Mouse (Mus musculus): ENCODE results near the gene Atp8a2. TPM values are rescaled to one million over a fixed set of nuclear protein-coding genes. Genes with fewer than 3 reads are reported as not detected.
"Not testable (repeated sequence)": the region's sequence is repeated elsewhere in the genome, so short reads cannot be mapped to it uniquely, and the experiment has no call there.

Gene Atp8a2
- total RNA-seq, 1 experiment from 2014 or later: 0.57 TPM

DNA sequence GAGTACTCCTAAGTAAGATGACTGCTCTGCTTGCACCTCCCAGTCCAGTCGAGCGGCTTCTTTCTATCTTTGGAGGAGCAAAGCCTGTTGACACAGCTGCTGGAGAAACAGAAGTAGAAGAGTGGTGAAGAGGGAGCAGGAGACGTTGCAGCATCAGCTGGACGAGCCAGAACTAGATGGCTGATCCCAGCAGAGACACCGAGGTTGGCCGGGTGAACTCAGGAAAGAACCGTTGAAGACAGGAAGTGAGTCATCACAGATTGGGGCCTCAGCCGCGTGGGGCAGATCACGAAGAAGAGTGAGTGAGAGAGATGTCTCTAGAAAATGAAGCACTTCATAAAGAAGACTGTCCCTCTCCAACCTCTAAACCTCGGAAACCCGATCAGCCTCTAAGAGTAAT, 553.4 kb downstream of the Atp8a2 start:
- ATAC-seq (replicated peaks; ENCODE audit: insufficient number of reproducible peaks, low FRiP score, low TSS enrichment, poor library complexity, severe bottlenecking): no peak

GRCm38 (mm10) chr14:59641856-59642255, 555.1 kb downstream of the Atp8a2 start:
- ATAC-seq (replicated peaks; ENCODE audit: insufficient number of reproducible peaks, low FRiP score, low TSS enrichment, poor library complexity, severe bottlenecking): no peak

DNA sequence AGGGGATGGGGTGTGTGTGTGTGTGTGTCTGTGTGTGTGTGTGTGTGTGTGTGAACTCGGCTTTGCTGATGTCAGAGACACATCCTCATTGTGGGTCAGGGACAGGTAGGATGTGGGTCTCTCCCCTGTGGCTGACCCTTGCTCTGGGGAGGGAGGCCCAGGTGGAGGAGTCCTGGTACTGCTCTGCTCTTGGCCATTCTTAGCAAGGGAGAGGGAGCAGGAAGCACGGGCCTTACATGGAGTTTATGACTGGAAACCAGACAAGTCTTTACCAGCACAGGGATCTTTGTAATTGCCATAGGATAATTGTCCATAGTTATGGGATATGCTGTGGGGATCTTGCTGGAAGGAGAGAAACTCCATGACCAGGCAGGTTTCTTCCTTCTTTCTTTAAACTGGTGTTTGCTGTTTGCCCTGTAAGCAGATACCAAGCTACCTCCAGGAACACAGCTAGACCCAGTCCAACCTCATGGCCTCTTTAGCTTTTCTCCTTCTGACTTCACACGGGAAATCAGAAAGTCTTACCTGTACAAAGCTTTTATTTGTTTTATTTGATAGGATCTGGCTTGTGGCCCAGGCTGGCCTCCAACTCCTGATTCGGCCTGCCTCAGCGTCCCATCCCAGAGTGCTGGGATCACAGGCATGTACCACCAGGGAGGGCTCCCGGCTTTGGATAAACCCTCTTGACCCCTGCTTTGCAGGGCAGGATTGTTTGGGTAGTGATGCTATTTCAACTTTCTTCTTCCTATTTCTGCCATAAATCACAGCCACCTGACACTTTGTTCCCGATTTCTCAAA, 557.9 kb downstream of the Atp8a2 start:
- ATAC-seq (replicated peaks; ENCODE audit: insufficient number of reproducible peaks, low FRiP score, low TSS enrichment, poor library complexity, severe bottlenecking): no peak

DNA sequence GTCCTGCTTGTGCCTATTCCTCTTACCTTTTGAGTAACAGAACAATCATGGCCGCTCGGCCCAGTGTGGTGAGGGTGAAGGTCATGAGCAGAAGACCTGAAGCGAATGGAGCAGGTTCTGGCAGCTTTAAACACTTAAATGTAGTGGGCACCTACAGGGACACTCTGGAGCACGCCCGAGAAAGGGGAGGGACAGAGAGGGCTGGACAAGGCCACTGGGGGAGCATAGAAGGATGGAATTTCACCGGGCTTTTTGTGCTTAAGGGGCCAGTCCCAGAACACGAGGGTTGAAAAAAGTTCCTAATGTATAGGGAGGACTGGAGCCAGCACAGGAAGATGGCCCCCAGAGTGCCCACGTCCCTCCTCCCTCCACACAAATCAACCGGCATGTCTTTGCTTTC, 563.0 kb downstream of the Atp8a2 start:
- no peak for ATAC-seq (replicated peaks; ENCODE audit: insufficient number of reproducible peaks, low FRiP score, low TSS enrichment, poor library complexity, severe bottlenecking)

- no peak for ATAC-seq (replicated peaks; ENCODE audit: insufficient number of reproducible peaks, low FRiP score, low TSS enrichment, poor library complexity, severe bottlenecking)
These were observed 563.6 kb downstream of the Atp8a2 start for GRCm38 (mm10) chr14:59633295-59633898.

- ATAC-seq (replicated peaks; ENCODE audit: insufficient number of reproducible peaks, low FRiP score, low TSS enrichment, poor library complexity, severe bottlenecking): no peak
These were observed 564.9 kb downstream of the Atp8a2 start for GRCm38 (mm10) chr14:59632067-59632466.

- no peak for ATAC-seq (replicated peaks; ENCODE audit: insufficient number of reproducible peaks, low FRiP score, low TSS enrichment, poor library complexity, severe bottlenecking)
These were observed 566.9 kb downstream of the Atp8a2 start for GRCm38 (mm10) chr14:59630096-59630495.

DNA sequence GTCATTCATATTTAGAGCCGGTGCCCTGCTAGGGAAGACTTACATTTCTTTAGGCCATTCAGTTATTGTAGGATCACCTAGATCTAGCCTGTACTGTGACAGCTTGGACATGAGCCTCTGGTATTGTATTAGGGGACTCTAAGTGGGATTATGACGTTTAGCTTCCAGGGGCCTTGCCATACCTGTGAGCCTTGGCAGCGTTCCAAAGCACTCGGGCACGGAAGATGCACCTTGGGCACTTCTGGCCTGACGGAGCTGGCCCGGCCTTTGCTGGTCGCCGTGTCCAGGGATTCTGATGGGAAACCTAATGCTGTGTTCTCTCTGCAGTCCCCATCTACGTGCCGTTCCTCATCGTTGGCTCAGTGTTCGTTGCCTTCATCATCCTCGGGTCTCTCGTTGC, 567.7 kb downstream of the Atp8a2 start:
- no peak for ATAC-seq (replicated peaks; ENCODE audit: insufficient number of reproducible peaks, low FRiP score, low TSS enrichment, poor library complexity, severe bottlenecking)

DNA sequence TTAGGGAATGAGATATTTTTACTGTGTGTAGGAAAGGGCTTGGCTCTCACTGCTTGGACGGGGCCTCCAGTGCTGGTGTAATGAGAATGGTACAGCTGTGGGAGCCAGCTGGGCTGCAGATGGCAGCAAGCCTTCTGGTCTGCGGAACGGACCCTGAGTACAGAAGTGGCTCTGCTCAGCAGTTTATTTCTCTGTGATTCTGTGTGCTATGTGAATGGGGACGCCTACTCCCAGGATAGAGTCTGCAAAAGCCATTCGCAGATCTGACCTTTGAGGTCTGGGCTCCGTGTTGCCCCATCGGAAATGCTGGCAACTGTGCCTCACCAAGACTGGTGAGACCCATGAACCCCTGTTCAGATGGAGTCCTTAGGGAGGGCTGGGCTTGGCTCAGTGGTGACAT, 569.2 kb downstream of the Atp8a2 start:
- ATAC-seq (replicated peaks; ENCODE audit: insufficient number of reproducible peaks, low FRiP score, low TSS enrichment, poor library complexity, severe bottlenecking): no peak

DNA sequence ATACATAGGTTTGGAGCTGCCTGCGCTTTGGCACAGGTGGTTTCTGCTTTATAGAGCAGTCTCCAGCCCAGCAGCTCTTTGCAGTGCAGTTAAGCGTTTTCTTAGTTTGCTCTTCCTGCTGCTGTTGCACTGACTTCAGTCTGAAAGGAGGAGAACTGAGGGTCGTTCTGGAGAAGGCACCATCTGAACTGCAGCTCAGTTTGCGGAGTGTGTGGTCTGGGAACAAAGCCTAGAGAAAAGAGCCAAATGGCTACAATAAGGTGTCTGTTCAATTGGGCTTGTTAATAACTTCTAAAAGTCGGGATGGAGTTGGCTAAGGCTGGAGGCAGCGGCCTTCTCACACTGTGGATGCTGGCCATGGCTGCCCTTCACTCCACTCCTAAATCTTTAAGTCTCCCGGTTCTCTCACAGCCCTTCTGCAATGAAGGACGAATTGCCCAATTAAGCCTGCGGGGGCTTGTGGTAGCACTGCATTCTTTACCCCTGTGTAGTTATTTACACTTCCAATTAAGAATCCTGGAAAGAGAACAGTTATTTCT, 569.8 kb downstream of the Atp8a2 start:
- no peak for ATAC-seq (replicated peaks; ENCODE audit: insufficient number of reproducible peaks, low FRiP score, low TSS enrichment, poor library complexity, severe bottlenecking)

DNA sequence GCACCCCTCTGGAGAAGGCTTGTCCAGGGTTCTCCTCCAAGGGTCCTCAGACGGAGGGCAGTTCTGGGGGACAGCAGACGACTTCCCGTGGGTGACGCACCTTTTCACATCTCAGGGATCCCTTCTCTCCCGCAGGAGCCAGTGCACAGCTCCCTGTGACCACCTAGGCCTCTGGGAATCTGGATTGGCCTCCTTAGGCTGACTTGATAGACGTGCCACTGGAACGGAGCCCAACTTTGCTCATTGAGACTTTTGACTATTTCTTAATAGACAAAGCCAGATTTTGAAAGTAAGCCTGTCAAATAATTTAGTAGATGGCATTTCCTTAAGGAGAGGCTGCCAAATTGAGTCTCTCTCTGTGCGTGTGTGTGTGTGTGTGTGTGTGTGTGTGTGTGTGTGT, 570.3 kb downstream of the Atp8a2 start:
- ATAC-seq (replicated peaks; ENCODE audit: insufficient number of reproducible peaks, low FRiP score, low TSS enrichment, poor library complexity, severe bottlenecking): no peak

- no peak for ATAC-seq (replicated peaks; ENCODE audit: insufficient number of reproducible peaks, low FRiP score, low TSS enrichment, poor library complexity, severe bottlenecking)
These were observed 571.1 kb downstream of the Atp8a2 start for GRCm38 (mm10) chr14:59625806-59626364.

DNA sequence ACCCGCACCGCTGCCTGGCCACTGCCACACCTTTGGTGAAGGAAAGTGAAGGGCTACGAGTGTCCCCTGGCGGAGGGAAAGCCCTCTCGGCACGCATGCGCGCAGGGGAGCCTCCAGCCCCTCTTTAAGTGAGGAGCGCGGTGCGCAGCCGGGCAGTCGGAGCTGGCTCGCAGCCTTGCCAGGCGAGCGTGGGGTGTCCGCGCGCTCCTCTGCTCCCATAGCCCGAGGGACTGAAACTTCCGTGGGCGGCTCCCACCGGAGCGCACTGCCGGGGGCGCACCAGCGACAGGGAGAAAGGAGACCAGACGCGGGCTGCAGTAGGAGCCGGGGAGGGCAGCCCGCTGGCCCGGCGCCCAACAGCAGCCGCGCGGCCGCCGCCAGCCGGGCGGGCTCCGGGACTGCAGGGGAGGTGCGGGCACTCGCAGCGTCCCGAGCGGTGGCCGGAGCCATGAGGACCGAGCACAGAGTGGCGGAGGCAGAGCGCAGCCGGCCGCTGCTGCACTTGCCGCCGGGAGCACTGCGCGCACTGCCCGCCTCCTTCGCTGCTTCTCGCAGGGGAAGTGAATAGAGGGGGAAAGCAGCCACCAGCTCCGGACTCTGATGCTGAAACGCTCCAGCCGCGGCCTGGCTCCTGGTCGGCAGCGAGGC, 571.7 kb downstream of the Atp8a2 start, which contains the start of gene Shisa2:
Shisa2 (plus strand) TSS at position 151 of the 648 bp plus-strand sequence.
- ATAC-seq (replicated peaks; ENCODE audit: insufficient number of reproducible peaks, low FRiP score, low TSS enrichment, poor library complexity, severe bottlenecking): no peak

- ATAC-seq (replicated peaks; ENCODE audit: insufficient number of reproducible peaks, low FRiP score, low TSS enrichment, poor library complexity, severe bottlenecking): no peak
These were observed 572.6 kb downstream of the Atp8a2 start for GRCm38 (mm10) chr14:59624326-59624885.

GRCm38 (mm10) chr14:59616802-59617201, 580.2 kb downstream of the Atp8a2 start:
- ATAC-seq (replicated peaks; ENCODE audit: insufficient number of reproducible peaks, low FRiP score, low TSS enrichment, poor library complexity, severe bottlenecking): no peak

DNA sequence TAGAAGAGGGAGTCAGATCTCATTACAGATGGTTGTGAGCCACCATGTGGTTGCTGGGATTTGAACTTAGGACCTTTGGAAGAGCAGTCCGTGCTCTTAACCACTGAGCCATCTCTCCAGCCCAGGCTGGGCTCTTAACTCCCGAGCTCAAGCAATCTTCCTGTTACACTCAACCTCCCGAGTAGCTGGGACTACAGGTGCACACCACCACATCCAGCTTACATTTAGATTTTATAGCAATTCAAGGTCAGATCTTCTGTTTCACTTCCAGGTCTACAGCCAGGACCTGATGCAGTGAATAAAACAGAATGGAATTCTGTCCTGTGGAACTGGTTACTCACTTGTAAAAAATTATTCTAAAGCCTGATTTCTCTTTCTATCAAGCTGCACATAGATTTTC, 582.8 kb downstream of the Atp8a2 start:
- not testable (repeated sequence) for ATAC-seq (replicated peaks; ENCODE audit: insufficient number of reproducible peaks, low FRiP score, low TSS enrichment, poor library complexity, severe bottlenecking)

- no peak for ATAC-seq (replicated peaks; ENCODE audit: insufficient number of reproducible peaks, low FRiP score, low TSS enrichment, poor library complexity, severe bottlenecking)
These were observed 583.9 kb downstream of the Atp8a2 start for GRCm38 (mm10) chr14:59612920-59613625.

DNA sequence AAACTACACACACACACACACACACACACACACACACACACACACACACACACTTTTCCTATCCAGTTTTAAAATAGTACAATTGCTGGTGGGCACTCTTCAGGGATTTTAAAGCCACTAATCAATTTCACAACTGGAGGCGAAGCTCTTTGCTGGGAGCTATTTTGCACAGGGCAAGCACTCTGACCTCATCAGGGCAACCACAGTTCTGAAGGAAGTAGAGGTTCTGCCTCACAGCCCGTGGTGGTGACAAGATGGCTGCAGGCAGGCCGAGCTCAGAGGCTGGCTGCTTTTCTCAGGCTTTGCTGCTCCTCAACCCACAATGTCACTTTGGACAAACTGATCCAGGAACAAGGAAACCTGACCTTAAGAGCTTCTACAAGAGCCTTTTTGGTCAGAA, 590.0 kb downstream of the Atp8a2 start:
- ATAC-seq (replicated peaks; ENCODE audit: insufficient number of reproducible peaks, low FRiP score, low TSS enrichment, poor library complexity, severe bottlenecking): no peak
